Mouse (Mus musculus) stomach, postnatal 0 days (tissue): ENCODE measurements around the gene Gal3st1. TPM values are rescaled to one million over a fixed set of nuclear protein-coding genes. Genes with fewer than 3 reads are reported as not detected.

ENCODE experiments used
- ATAC-seq: fragments of 200-750 bp; cut with Nextera tagmentation; 2 replicates; pipeline ENCODE4 v1.8.0; 2017; ENCODE audit not compliant: low FRiP score, low TSS enrichment
- DNase-seq: peaks from one replicate; pipeline ENCODE4 v3.0.0-alpha.2; 2016; ENCODE audit warnings: low spot score
- H3K27ac ChIP-seq: fragments of 300-500 bp; sonication (generic); replicated peaks from 2 replicates; pipeline ENCODE4 v1.5.1; 2014; ENCODE audit warnings: mild to moderate bottlenecking, control low read depth
- H3K27me3 ChIP-seq: fragments of 300-500 bp; sonication (generic); 2 replicates; pipeline ENCODE4 v1.6.1; 2014; ENCODE audit warnings: low read length; ENCODE audit not compliant: control insufficient read depth, insufficient read depth
- H3K36me3 ChIP-seq: fragments of 300-500 bp; sonication (generic); 2 replicates; pipeline ENCODE4 v1.6.1; 2014; ENCODE audit warnings: low read length, mixed read lengths; ENCODE audit not compliant: control insufficient read depth, insufficient read depth
- H3K4me1 ChIP-seq: fragments of 300-500 bp; sonication (generic); replicated peaks from 2 replicates; pipeline ENCODE4 v1.6.1; 2014; ENCODE audit warnings: antibody characterized with exemption; ENCODE audit not compliant: control insufficient read depth, insufficient read depth
- H3K4me2 ChIP-seq: fragments of 300-500 bp; sonication (generic); replicated peaks from 2 replicates; pipeline ENCODE4 v1.6.1; 2014; ENCODE audit warnings: low read depth, mild to moderate bottlenecking, control low read depth, moderate library complexity
- H3K4me3 ChIP-seq: fragments of 300-500 bp; sonication (generic); 2 replicates; pipeline ENCODE4 v1.5.1; 2014; ENCODE audit warnings: low read depth, low read length, control low read depth
- H3K9ac ChIP-seq: fragments of 300-500 bp; sonication (generic); 2 replicates; pipeline ENCODE4 v1.6.1; 2014; ENCODE audit warnings: mild to moderate bottlenecking, low read length, control low read depth, mixed read lengths
- H3K9me3 ChIP-seq: fragments of 300-500 bp; sonication (generic); 2 replicates; pipeline ENCODE4 v1.6.1; 2016; ENCODE audit warnings: low read length; ENCODE audit not compliant: control insufficient read depth
- CTCF ChIP-seq: IDR thresholded peaks from 2 replicates; pipeline ENCODE4 v1.5.1; 2016; ENCODE audit warnings: antibody characterized with exemption, low read depth, mild to moderate bottlenecking, moderate library complexity
- EP300 ChIP-seq: optimal IDR thresholded peaks from 2 replicates; pipeline ENCODE3; 2016; ENCODE audit warnings: antibody characterized with exemption
- WGBS: fragments of 180-500 bp; shearing (Covaris S2); extraction: QIAGEN DNeasy Blood & Tissue Kit; methylation state at CpG from one replicate; pipeline ENCODE4 v1.1.7; 2014; 5-methylcytosine and 5-hydroxymethylcytosine counted together
- polyA plus RNA-seq: library from polyadenylated mRNA; unstranded; fragments of >200 nt; fragmentation: Nextera tagmentation; extraction: Ambion mirVana; gene quantifications from 2 replicates; pipeline ENCODE4 v1.2.1, GENCODE M21; 2015

Gene Gal3st1
- polyA plus RNA-seq, 1 experiment from 2014 or later: 43.4 TPM

DNA sequence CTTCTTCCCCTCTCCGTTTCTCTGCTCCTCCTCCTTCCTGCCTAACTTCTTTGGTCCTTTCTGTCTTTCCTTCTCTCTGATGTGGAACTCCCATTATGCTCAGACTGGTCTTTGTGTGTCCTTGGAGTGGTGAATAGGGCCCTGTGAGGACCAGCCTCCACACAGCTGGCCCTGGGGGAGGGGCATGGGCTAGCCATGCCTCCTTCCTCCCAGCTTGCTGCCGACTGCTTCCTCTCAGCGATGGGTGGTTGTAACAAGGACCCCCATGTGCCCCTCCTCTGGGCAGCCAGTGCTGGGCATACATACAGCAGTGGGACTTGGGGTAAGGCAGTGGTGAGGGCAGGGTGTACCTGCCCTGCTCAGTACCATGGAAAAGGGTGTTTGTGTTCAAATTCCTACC lies 9.1 kb upstream of the Gal3st1 start:
- H3K27ac ChIP-seq: no peak overlapping the region
- TF ChIP-seq EP300 (no peak), CTCF (no peak)
- no peaks in the 10 kb centered on the region for H3K27me3 ChIP-seq
- ATAC-seq: no peak
- H3K36me3 ChIP-seq: peaks cover 28% of the 10 kb centered on the region
- H3K4me3 ChIP-seq: no peak overlapping the region
- H3K9me3 ChIP-seq: no peaks in the 10 kb centered on the region
- no peaks in the 10 kb centered on the region for H3K4me1 ChIP-seq
- no peak overlapping the region for H3K4me2 ChIP-seq
- H3K9ac ChIP-seq: no peak overlapping the region
- no peak for DNase-seq
- 73% methylated on average over 3 of the region's 3 CpGs for WGBS

DNA sequence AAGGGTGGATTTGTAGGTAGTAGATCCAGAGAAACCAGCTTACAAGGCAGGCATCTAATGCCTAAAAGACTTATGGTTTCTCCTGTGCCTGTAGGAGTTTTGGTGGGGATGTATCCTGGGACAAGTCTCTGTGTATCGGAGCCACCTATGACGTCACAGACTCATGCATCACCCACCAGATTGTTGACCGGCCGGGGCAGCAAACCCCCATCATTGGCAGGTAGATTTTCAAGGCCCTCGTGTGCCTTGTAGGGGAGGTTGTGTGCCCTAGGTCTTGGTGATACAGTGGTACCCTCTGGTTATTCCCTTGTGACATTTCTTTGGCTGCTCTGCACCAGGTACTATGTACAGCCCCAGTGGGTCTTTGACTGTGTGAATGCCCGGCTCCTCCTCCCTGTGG lies 6.8 kb upstream of the Gal3st1 start, which contains the start of gene 4930556J24Rik:
4930556J24Rik (minus strand) TSS at position 101 of the 400 bp plus-strand sequence.
- no peak for DNase-seq
- Histone ChIP-seq H3K4me3 (no peak within 1 kb of the TSS), H3K4me1 (no peaks in the 10 kb centered on the region), H3K9me3 (no peaks in the 10 kb centered on the region), H3K9ac (no peak within 1 kb of the TSS), H3K27me3 (no peaks in the 10 kb centered on the region), H3K4me2 (no peak within 1 kb of the TSS), H3K36me3 (peaks cover 24% of the 10 kb centered on the region), H3K27ac (no peak within 1 kb of the TSS)
- no peak for TF ChIP-seq CTCF
- no peak for TF ChIP-seq EP300
- ATAC-seq: no peak
- WGBS: 91% methylated on average over 6 of the region's 6 CpGs

DNA sequence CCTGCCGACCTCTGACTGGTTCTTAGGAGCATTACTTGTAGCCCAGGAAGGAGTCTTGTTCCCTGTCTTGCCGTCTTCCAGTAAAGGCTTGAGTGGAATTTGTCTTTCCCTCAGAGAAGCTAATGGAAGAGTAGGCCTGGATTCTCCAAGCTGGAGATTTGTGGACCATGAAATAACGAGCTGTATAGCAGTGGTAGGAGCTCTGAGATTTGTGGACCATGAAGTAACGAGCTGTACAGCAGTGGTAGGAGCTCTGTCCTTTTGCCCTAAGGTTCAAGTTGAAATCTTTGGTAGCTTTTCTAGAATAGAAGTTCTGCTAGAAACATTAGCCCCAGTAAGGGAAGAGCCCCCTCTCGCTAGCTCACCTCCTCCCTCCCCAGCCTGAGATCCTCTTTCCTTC lies 5.0 kb upstream of the Gal3st1 start:
- 88% methylated on average over 5 of the region's 5 CpGs for WGBS
- DNase-seq: no peak
- H3K27ac ChIP-seq: no peak overlapping the region

DNA sequence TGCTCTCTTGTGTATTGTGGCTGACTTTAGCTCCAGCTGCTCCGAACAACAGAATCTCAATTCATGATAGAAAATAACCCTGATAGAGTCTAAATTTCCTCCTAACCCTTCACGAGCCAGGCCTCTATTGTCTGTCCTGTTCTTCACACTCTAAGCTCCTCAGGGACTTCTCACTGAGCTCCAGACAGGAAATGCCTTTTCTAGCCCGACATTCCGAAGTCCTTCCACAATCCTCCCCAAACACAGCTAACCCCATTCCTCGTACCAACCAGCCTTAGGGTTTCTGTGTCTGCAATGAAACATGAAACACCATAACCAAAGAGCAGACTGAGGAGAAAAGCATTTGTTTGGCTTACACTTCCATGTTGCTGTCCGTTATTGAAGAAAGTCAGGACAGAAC lies 1.9 kb upstream of the Gal3st1 start:
- Histone ChIP-seq H3K27ac (no peak overlapping the region), H3K4me3 (no peak overlapping the region), H3K4me2 (no peak overlapping the region), H3K4me1 (no peaks in the 10 kb centered on the region), H3K9me3 (no peaks in the 10 kb centered on the region), H3K36me3 (peaks cover 9% of the 10 kb centered on the region), H3K9ac (no peak overlapping the region), H3K27me3 (no peaks in the 10 kb centered on the region)
- ATAC-seq (no peak), DNase-seq (no peak)
- TF ChIP-seq CTCF: no peak
- no peak for TF ChIP-seq EP300
- WGBS: 67% methylated on average over 6 of the region's 6 CpGs

More for the DNA sequence above, 5.0 kb upstream of the Gal3st1 start:
- no peak for TF ChIP-seq CTCF
- no peak for TF ChIP-seq EP300
- no peak for ATAC-seq
- Histone ChIP-seq H3K27me3 (no peaks in the 10 kb centered on the region), H3K4me3 (no peak overlapping the region), H3K4me2 (no peak overlapping the region), H3K9ac (no peak overlapping the region), H3K36me3 (peaks cover 19% of the 10 kb centered on the region), H3K4me1 (no peaks in the 10 kb centered on the region), H3K9me3 (no peaks in the 10 kb centered on the region)

DNA sequence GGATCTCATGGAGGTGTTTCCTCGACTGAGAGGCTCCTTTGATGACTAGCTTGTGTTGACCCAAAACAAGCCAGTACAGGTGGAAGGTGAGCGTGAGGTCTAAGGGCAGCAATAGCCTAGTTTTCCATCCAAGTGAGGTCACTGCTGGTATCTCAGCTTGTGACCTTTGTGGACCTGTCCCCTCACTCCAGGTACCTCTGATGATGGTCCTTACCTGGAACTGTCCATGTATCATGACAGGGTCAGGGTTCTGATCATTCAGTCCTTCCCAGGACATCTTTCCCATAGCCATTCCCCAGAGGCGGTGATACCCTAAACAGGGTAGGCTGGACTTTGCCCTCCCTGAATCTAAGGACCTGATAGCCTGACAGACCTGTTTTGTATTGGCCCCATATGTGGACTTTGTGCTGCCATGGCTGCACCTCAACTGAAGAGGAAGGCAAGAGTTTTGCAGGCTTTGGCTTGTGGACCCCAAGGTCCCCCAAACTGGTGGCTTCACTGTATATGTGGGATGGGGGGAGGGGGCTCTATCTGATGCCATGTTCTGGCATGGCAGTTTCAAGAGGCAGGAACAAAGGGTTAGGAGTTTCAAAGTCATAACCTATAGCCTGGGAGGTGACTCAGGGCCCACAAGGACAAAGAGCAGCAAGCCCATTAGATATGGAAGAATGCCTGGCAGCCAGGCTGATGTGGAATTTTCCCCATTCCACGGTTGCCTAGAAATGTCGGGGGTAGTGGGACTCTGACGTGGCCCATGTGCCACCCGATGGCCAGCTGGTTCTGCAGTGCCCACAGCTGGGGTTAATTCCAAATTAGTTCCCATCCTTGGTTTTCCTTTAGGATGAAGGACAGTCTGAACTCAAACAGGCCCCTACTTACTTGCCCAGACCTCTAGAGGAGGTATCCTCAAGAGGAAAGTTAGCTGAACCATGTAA lies 894 bp upstream of the Gal3st1 start:
- TF ChIP-seq EP300: no peak
- no peak for TF ChIP-seq CTCF
- Histone ChIP-seq H3K4me1 (0 out of 2 replicates have a peak, but pooled peaks cover 2% of the 10 kb centered on the region), H3K9ac (no peak overlapping the region), H3K27ac (peak overlapping the region; percentile 83), H3K4me2 (peak overlapping the region; percentile 49), H3K4me3 (peak overlapping the region; percentile 41), H3K27me3 (no peaks in the 10 kb centered on the region), H3K9me3 (no peaks in the 10 kb centered on the region), H3K36me3 (peaks cover 9% of the 10 kb centered on the region)
- DNase-seq: peak; percentile 58
- WGBS: 60% methylated on average over 7 of the region's 7 CpGs
- peak; percentile 61 for ATAC-seq
